Mouse (Mus musculus) heart, adult 2 months (tissue): ENCODE results near the gene Ntan1. TPM values are rescaled to one million over a fixed set of nuclear protein-coding genes. Genes with fewer than 3 reads are reported as not detected.

ENCODE experiments used
- DNase-seq, 2 experiments: peaks; one replicate each; pipeline ENCODE4 v3.0.0; 2021
- H3K27ac ChIP-seq: fragments of 200-600 bp; 2 replicates; pipeline ENCODE4 v1.8.1; 2022
- H3K27me3 ChIP-seq: fragments of 200-500 bp; 2 replicates; pipeline ENCODE4 v1.6.1; 2012; ENCODE audit warnings: mild to moderate bottlenecking, low read length, inconsistent platforms, mixed read lengths; ENCODE audit not compliant: control insufficient read depth, insufficient read depth
- H3K36me3 ChIP-seq: fragments of 200-500 bp; 2 replicates; pipeline ENCODE4 v1.6.1; 2012; ENCODE audit warnings: low read length, inconsistent platforms; ENCODE audit not compliant: control insufficient read depth, insufficient read depth
- H3K4me1 ChIP-seq: fragments of 200-500 bp; 2 replicates; pipeline ENCODE4 v1.6.1; 2011; ENCODE audit warnings: low read length; ENCODE audit not compliant: control insufficient read depth, insufficient read depth
- H3K4me3 ChIP-seq: fragments of 200-600 bp; 2 replicates; pipeline ENCODE4 v1.8.1; 2022
- H3K79me2 ChIP-seq: fragments of 200-500 bp; replicated peaks from 2 replicates; pipeline ENCODE4 v1.6.1; 2012; ENCODE audit warnings: mild to moderate bottlenecking, inconsistent platforms, low read length, moderate library complexity, mixed read lengths; ENCODE audit not compliant: control insufficient read depth, insufficient read depth
- H3K9ac ChIP-seq: fragments of 200-500 bp; 2 replicates; pipeline ENCODE4 v1.6.1; 2012; ENCODE audit warnings: low read depth, mild to moderate bottlenecking, control low read depth, inconsistent platforms, low read length, mixed read lengths
- CTCF ChIP-seq: fragments of 200-600 bp; IDR thresholded peaks from 2 replicates; pipeline ENCODE4 v1.8.1; 2022; ENCODE audit warnings: antibody characterized with exemption, mild to moderate bottlenecking, moderate library complexity
- EP300 ChIP-seq: fragments of 200-500 bp; IDR thresholded peaks from 2 replicates; pipeline ENCODE4 v1.6.1; 2011; ENCODE audit warnings: low read depth, low read length, control low read depth; ENCODE audit not compliant: insufficient read depth
- POLR2A ChIP-seq: fragments of 200-500 bp; IDR thresholded peaks from 2 replicates; pipeline ENCODE4 v1.6.1; 2011; ENCODE audit warnings: mild to moderate bottlenecking, low read depth, low read length, control low read depth; ENCODE audit not compliant: insufficient read depth
- WGBS: fragments of 180-500 bp; shearing (Covaris S2); methylation state at CpG from one replicate; pipeline ENCODE4 v1.1.7; 2018; 5-methylcytosine and 5-hydroxymethylcytosine counted together
- intact Hi-C: fragments of 180-260 bp; cut with DNase I; formaldehyde crosslinking; loops from one replicate; pipeline ENCODE4 v1.15.1; 2025
- polyA plus RNA-seq: library from polyadenylated mRNA; depleted of rRNA; stranded (reverse); fragments of >200 nt; gene quantifications from 2 replicates; pipeline ENCODE4 v1.2.3, GENCODE M21; 2012
- total RNA-seq, 2 experiments: library from RNA; stranded (reverse); gene quantifications; 2 replicates each; pipeline ENCODE4 v1.2.3; 2021

Ntan1 gene
- total and polyA plus RNA-seq, 3 experiments, result 40.2 to 47.1 (median 42.9) TPM

GRCm38 (mm10) chr16:13807616-13808015 is 11.0 kb upstream of the Ntan1 start:
- intact Hi-C loops, result no loop called here
- Histone ChIP-seq H3K4me1 (no peaks in the 10 kb centered on the region), H3K9ac (no peak overlapping the region), H3K36me3 (peaks cover 6% of the 10 kb centered on the region), H3K27ac (no peak overlapping the region), H3K79me2 (no peaks in the 10 kb centered on the region), H3K27me3 (no peaks in the 10 kb centered on the region), H3K4me3 (no peak overlapping the region)
- 92% methylated on average over 4 of the region's 4 CpGs for WGBS
- DNase-seq, result no peak
- TF ChIP-seq POLR2A (no peak), CTCF (no peak), EP300 (no peak)

- Histone ChIP-seq H3K4me3 (no peak overlapping the region), H3K4me1 (no peaks in the 10 kb centered on the region), H3K27me3 (no peaks in the 10 kb centered on the region), H3K79me2 (no peaks in the 10 kb centered on the region), H3K36me3 (peaks cover 6% of the 10 kb centered on the region), H3K27ac (no peak overlapping the region), H3K9ac (no peak overlapping the region)
- no peak for DNase-seq
- intact Hi-C loops, result no loop called here
- 90% methylated on average over 7 of the region's 7 CpGs for WGBS
- TF ChIP-seq CTCF, result no peak
- no peak for TF ChIP-seq EP300
- TF ChIP-seq POLR2A, result no peak
Measured at GRCm38 (mm10) chr16:13808410-13808809, 10.2 kb upstream of the Ntan1 start.

- intact Hi-C loops, result no loop called here
- Histone ChIP-seq H3K4me3 (no peak overlapping the region), H3K79me2 (no peaks in the 10 kb centered on the region), H3K27me3 (no peaks in the 10 kb centered on the region), H3K36me3 (no peaks in the 10 kb centered on the region), H3K9ac (no peak overlapping the region), H3K4me1 (no peaks in the 10 kb centered on the region), H3K27ac (no peak overlapping the region)
- no peak for TF ChIP-seq POLR2A
- no peak for TF ChIP-seq EP300
- no peak for TF ChIP-seq CTCF
- no peak for DNase-seq
- 91% methylated on average over 6 of the region's 6 CpGs for WGBS
Measured at GRCm38 (mm10) chr16:13812152-13812551, 6.5 kb upstream of the Ntan1 start.

GRCm38 (mm10) chr16:13813200-13813599 is 5.4 kb upstream of the Ntan1 start:
- H3K4me3 ChIP-seq, result no peak overlapping the region
- intact Hi-C loops, result no loop called here
- WGBS, result 97% methylated on average over 3 of the region's 3 CpGs
- H3K27ac ChIP-seq, result no peak overlapping the region
- H3K9ac ChIP-seq, result no peak overlapping the region
- DNase-seq, result no peak
- H3K27me3 ChIP-seq, result no peaks in the 10 kb centered on the region
- H3K4me1 ChIP-seq, result no peaks in the 10 kb centered on the region
- TF ChIP-seq EP300, result no peak
- TF ChIP-seq CTCF, result no peak
- TF ChIP-seq POLR2A, result no peak
- no peaks in the 10 kb centered on the region for H3K79me2 ChIP-seq
- no peaks in the 10 kb centered on the region for H3K36me3 ChIP-seq

GRCm38 (mm10) chr16:13819394-13819743 is 724 bp downstream of the Ntan1 start:
- DNase-seq, result no peak
- TF ChIP-seq CTCF, result no peak
- no peak for TF ChIP-seq POLR2A
- no peak for TF ChIP-seq EP300
- Histone ChIP-seq H3K27ac (peak overlapping the region; percentile 98), H3K36me3 (no peaks in the 10 kb centered on the region), H3K4me3 (peak overlapping the region; percentile 74), H3K79me2 (peaks cover 5% of the 10 kb centered on the region), H3K4me1 (peaks cover 4% of the 10 kb centered on the region; the same call in 1 of the 2 replicates), H3K27me3 (no peaks in the 10 kb centered on the region), H3K9ac (peak overlapping the region; percentile 78)
- under 1% methylated on average over 36 of the region's 36 CpGs for WGBS
- intact Hi-C loops, result loop anchor here (5.0 kb wide), 2 partner anchors 83 to 147 kb away; partner anchors contain the start of genes 3110001I22Rik, Bfar, Mpv17l and Pdxdc1

GRCm38 (mm10) chr16:13819806-13820500 is 1.3 kb downstream of the Ntan1 start:
- peak overlapping the region; percentile 78 for H3K9ac ChIP-seq
- H3K27me3 ChIP-seq, result no peaks in the 10 kb centered on the region
- peaks cover 7% of the 10 kb centered on the region for H3K79me2 ChIP-seq
- H3K4me3 ChIP-seq, result peak overlapping the region; percentile 74
- peak in 1 of 2 experiments; percentile 6 for DNase-seq
- H3K36me3 ChIP-seq, result no peaks in the 10 kb centered on the region
- intact Hi-C loops, result loop anchor here (5.0 to 10.0 kb wide), 3 partner anchors 82 to 335 kb away; partner anchors contain the start of genes 3110001I22Rik, Bfar, Mpv17l and Pdxdc1
- 7% methylated on average over 12 of the region's 12 CpGs for WGBS
- no peak for TF ChIP-seq POLR2A
- no peak for TF ChIP-seq EP300
- TF ChIP-seq CTCF, result no peak
- H3K4me1 ChIP-seq, result peaks cover 4% of the 10 kb centered on the region; the same call in 1 of the 2 replicates
- H3K27ac ChIP-seq, result peak overlapping the region; percentile 98
